Mouse (Mus musculus) mouse trophoblast stem cell (cell line): ENCODE results near the gene Avpi1.

ENCODE experiments used
- in situ Hi-C, 2 experiments: fragments of 300-500 bp; cut with MseI, MboI; formaldehyde crosslinking; loops; 2 replicates in 1 of 2; 3 replicates in 1 of 2; pipeline ENCODE4 v1.15.1; 2025

Avpi1 gene

GRCm38 (mm10) chr19:42128787-42129508, at the start of gene Avpi1:
Avpi1 (minus strand) TSS chr19:42129059.
- in situ Hi-C loops, result no loop called here

- in situ Hi-C loops, result no loop called here
These were observed 48.6 kb upstream of the Avpi1 start for GRCm38 (mm10) chr19:42177461-42177860.

GRCm38 (mm10) chr19:42176841-42177240, 48.0 kb upstream of the Avpi1 start:
- in situ Hi-C loops, result no loop called here

- in situ Hi-C loops, result no loop called here
These were observed 41.4 kb upstream of the Avpi1 start for GRCm38 (mm10) chr19:42170025-42170969.

GRCm38 (mm10) chr19:42169322-42169975, 40.6 kb upstream of the Avpi1 start:
- in situ Hi-C loops, result no loop called here

GRCm38 (mm10) chr19:42167489-42167888, 38.6 kb upstream of the Avpi1 start:
- in situ Hi-C loops, result no loop called here

GRCm38 (mm10) chr19:42166766-42167165, 37.9 kb upstream of the Avpi1 start:
- in situ Hi-C loops, result no loop called here

- in situ Hi-C loops, result no loop called here
These were observed 37.3 kb upstream of the Avpi1 start for GRCm38 (mm10) chr19:42166130-42166529.

- in situ Hi-C loops, result no loop called here
These were observed 35.3 kb upstream of the Avpi1 start for GRCm38 (mm10) chr19:42164188-42164587.

- in situ Hi-C loops, result no loop called here
These were observed 34.9 kb upstream of the Avpi1 start, which contains the start of gene Zfyve27 for GRCm38 (mm10) chr19:42163764-42164163. Zfyve27 (plus strand) TSS chr19:42163951.

GRCm38 (mm10) chr19:42158246-42159017, 29.6 kb upstream of the Avpi1 start:
- in situ Hi-C loops, result no loop called here

- in situ Hi-C loops, result no loop called here
These were observed 28.8 kb upstream of the Avpi1 start for GRCm38 (mm10) chr19:42157493-42158237.

GRCm38 (mm10) chr19:42151990-42152389, 23.1 kb upstream of the Avpi1 start:
- in situ Hi-C loops, result no loop called here

- in situ Hi-C loops, result no loop called here
These were observed 19.7 kb upstream of the Avpi1 start for GRCm38 (mm10) chr19:42148569-42148860.

- in situ Hi-C loops, result no loop called here
These were observed 19.1 kb upstream of the Avpi1 start for GRCm38 (mm10) chr19:42147769-42148568.

GRCm38 (mm10) chr19:42147170-42147768, 18.4 kb upstream of the Avpi1 start, which contains the start of gene Marveld1:
Marveld1 (plus strand) TSS chr19:42147400.
- in situ Hi-C loops, result no loop called here

- in situ Hi-C loops, result no loop called here
These were observed 17.6 kb upstream of the Avpi1 start for GRCm38 (mm10) chr19:42146276-42147010.

GRCm38 (mm10) chr19:42145731-42146130, 16.9 kb upstream of the Avpi1 start:
- in situ Hi-C loops, result no loop called here

- in situ Hi-C loops, result no loop called here
These were observed 16.4 kb upstream of the Avpi1 start for GRCm38 (mm10) chr19:42145210-42145609.
